ENCODE assay signal across 9 mouse cellular contexts in genomic region chr2:168117967-168118366, GRCm38 (mm10). TPM values are rescaled to one million over a fixed set of nuclear protein-coding genes. Genes with fewer than 3 reads are reported as not detected.
DNase-seq lines count a peak whose midpoint lies in the region; ATAC-seq and TF ChIP-seq lines count a peak whose summit lies in the region.
"Had no signal": no experiment of that assay in that cellular context is flagged by ENCODE, and none has a peak within 500 bp of the region (broad histone marks: within the 10 kb centered on the region; RNA-seq: fewer than 3 reads in every experiment).

No protein-coding gene starts in this region.

- H3K27ac ChIP-seq in heart, embryonic 16.5 days (ENCODE audit: low read length), result no peak overlapping the region
- no peak overlapping the region for H3K27ac ChIP-seq in intestine, postnatal 0 days (ENCODE audit: low read depth, low read length)
- H3K27ac ChIP-seq in stomach, embryonic 15.5 days, result no peak overlapping the region

- no peak for ATAC-seq in heart, embryonic 16.5 days (replicated peaks; ENCODE audit: extremely low read depth, insufficient read depth, low FRiP score)
- ATAC-seq in intestine, postnatal 0 days, result no peak
- ATAC-seq in stomach, embryonic 15.5 days (ENCODE audit: insufficient read depth, low FRiP score, low read depth), result no peak

- DNase-seq in heart, postnatal 4 days, result no peak
- DNase-seq in right cerebral cortex, adult 2 months (ENCODE audit: low spot score in 2 of 2), result peak; percentile 51 to 63
- DNase-seq in right cerebral cortex, postnatal 4 days, result no peak
- no peak for DNase-seq in retina, postnatal 1 day
- no peak for DNase-seq in cerebellum, postnatal 14 days
- DNase-seq: kidney, postnatal 36 days had no signal

- H3K4me3 ChIP-seq in heart, embryonic 16.5 days (ENCODE audit: low read length), result no peak overlapping the region
- 0 out of 2 replicates have a peak overlapping the region, but pooled peaks have one; percentile 38 for H3K4me3 ChIP-seq in intestine, postnatal 0 days (ENCODE audit: low read depth, low read length)
- H3K4me3 ChIP-seq in stomach, embryonic 15.5 days (replicated peaks), result 0 out of 2 replicates have a peak overlapping the region, but pooled peaks have one; percentile 2

- H3K36me3 ChIP-seq in heart, embryonic 16.5 days (ENCODE audit: control insufficient read depth, insufficient read depth), result no peaks in the 10 kb centered on the region
- no peaks in the 10 kb centered on the region for H3K36me3 ChIP-seq in intestine, postnatal 0 days (ENCODE audit: control insufficient read depth, insufficient read depth)
- H3K36me3 ChIP-seq in stomach, embryonic 15.5 days, result no peaks in the 10 kb centered on the region

- no peaks in the 10 kb centered on the region; the same call in 1 of the 2 replicates for H3K9me3 ChIP-seq in heart, embryonic 16.5 days (replicated peaks; ENCODE audit: control insufficient read depth, low read length)
- no peaks in the 10 kb centered on the region for H3K9me3 ChIP-seq in intestine, postnatal 0 days (ENCODE audit: control insufficient read depth)
- H3K9me3 ChIP-seq in stomach, embryonic 15.5 days, result no peaks in the 10 kb centered on the region

- no peaks in the 10 kb centered on the region for H3K27me3 ChIP-seq in heart, embryonic 16.5 days (ENCODE audit: control insufficient read depth, insufficient read depth, low read length)
- 0 out of 2 replicates have a peak, but pooled peaks cover 4% of the 10 kb centered on the region for H3K27me3 ChIP-seq in intestine, postnatal 0 days (replicated peaks; ENCODE audit: control insufficient read depth, insufficient read depth, low read length)
- H3K27me3 ChIP-seq in stomach, embryonic 15.5 days (replicated peaks), result no peaks in the 10 kb centered on the region

- 49% methylated on average over 16 of the region's 16 CpGs for WGBS in heart, embryonic 16.5 days
- WGBS in intestine, postnatal 0 days, result 56% methylated on average over 16 of the region's 16 CpGs
- 44% methylated on average over 16 of the region's 16 CpGs for WGBS in stomach, embryonic 15.5 days

- no peak for TF ChIP-seq CTCF in intestine, postnatal 0 days (IDR thresholded peaks at IDR 0.05; ENCODE audit: low read depth)

- H3K4me1 ChIP-seq in heart, embryonic 16.5 days (ENCODE audit: control insufficient read depth, insufficient read depth, low read length), result peaks cover 16% of the 10 kb centered on the region
- no peaks in the 10 kb centered on the region for H3K4me1 ChIP-seq in intestine, postnatal 0 days (replicated peaks; ENCODE audit: control insufficient read depth, insufficient read depth, low read length)
- H3K4me1 ChIP-seq in stomach, embryonic 15.5 days, result peaks cover 22% of the 10 kb centered on the region

- peak overlapping the region; percentile 72 for H3K4me2 ChIP-seq in heart, embryonic 16.5 days (ENCODE audit: low read depth, low read length)
- peak overlapping the region; percentile 78; the same call in 1 of the 2 replicates for H3K4me2 ChIP-seq in intestine, postnatal 0 days (replicated peaks; ENCODE audit: low read depth)
- peak overlapping the region; percentile 87 for H3K4me2 ChIP-seq in stomach, embryonic 15.5 days

- 0 out of 2 replicates have a peak overlapping the region, but pooled peaks have one; percentile 58 for H3K9ac ChIP-seq in heart, embryonic 16.5 days (ENCODE audit: low read length)
- no peak overlapping the region for H3K9ac ChIP-seq in intestine, postnatal 0 days (ENCODE audit: low read depth, low read length)
- no peak overlapping the region for H3K9ac ChIP-seq in stomach, embryonic 15.5 days

RNA-seq across cellular contexts. Expression of gene Pard6b, which starts 37.2 kb away (rescaled TPM):
- polyA plus RNA-seq in heart, embryonic 16.5 days (2015; fragmentation: Nextera tagmentation; extraction: Ambion mirVana), result 5.4 and 6.7 TPM in 2 replicates
- 1 to 10 TPM; 4.0 to 4.5 TPM for total RNA-seq in heart, postnatal 4 days (2021)
- 13.8 and 17.3 TPM in 2 replicates for polyA plus RNA-seq in intestine, postnatal 0 days (2015; fragmentation: Nextera tagmentation; extraction: Ambion mirVana)
- polyA plus RNA-seq in stomach, embryonic 15.5 days (2015; fragmentation: Nextera tagmentation; extraction: Ambion mirVana), result 12.7 and 14.9 TPM in 2 replicates

Comparison
In these comparisons a context has a peak if more than half of its experiments do, and no peak if none do; other contexts are left out.
1. DNase-seq: peak in right cerebral cortex, adult 2 months (2 of 2); none in heart, postnatal 4 days (single experiment), right cerebral cortex, postnatal 4 days (single experiment), retina, postnatal 1 day (single experiment) and cerebellum, postnatal 14 days (0 of 2).
2. Peak in every context shown above with its lines, with median percentiles within 50 percentile points of each other: H3K4me2 ChIP-seq.